Mouse (Mus musculus): Measurements from ENCODE around the gene Adamts4. TPM values are rescaled to one million over a fixed set of nuclear protein-coding genes. Genes with fewer than 3 reads are reported as not detected.

Adamts4 gene
- polyA plus RNA-seq, 1 experiment from 2014 or later: 6.1 TPM

DNA sequence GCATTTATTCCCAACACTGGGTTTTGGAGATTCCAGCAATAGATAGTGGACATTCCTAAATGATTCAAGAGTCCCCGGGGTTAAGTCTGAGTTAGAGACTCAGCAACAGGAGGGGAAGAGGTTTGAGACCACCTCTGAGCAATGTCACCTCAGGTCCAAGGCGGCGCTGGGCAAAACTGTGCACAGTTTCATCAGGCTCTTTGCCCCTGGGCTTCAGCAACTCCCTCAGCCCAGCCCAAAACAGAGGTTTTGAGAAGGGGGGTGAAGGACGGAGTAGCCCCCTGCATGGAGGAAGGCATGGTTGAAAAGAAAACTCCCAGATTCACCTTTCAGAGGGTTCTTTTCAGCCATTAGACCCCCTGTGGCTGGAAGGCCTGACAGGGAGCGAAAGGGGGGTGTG, 29.5 kb downstream of the Adamts4 start:
- peaks cover 6% of the 10 kb centered on the region; the same call in 1 of the 2 replicates for H3K4me1 ChIP-seq (ENCODE audit: control insufficient read depth, insufficient read depth, low read length)
- H3K9me3 ChIP-seq (replicated peaks; ENCODE audit: control insufficient read depth, low read length): no peaks in the 10 kb centered on the region
- H3K4me3 ChIP-seq (ENCODE audit: low read depth, low read length): peak overlapping the region; percentile 70
- H3K27ac ChIP-seq (replicated peaks; ENCODE audit: low read depth, low read length): no peak overlapping the region
- DNase-seq (ENCODE audit: low spot score) (no peak), ATAC-seq (replicated peaks; ENCODE audit: insufficient number of reproducible peaks, low FRiP score, low TSS enrichment, low read depth) (no peak)
- no peaks in the 10 kb centered on the region for H3K27me3 ChIP-seq (ENCODE audit: control insufficient read depth, insufficient read depth, low read length)
- H3K36me3 ChIP-seq (replicated peaks; ENCODE audit: control insufficient read depth, insufficient read depth, low read depth, low read length): peaks cover 6% of the 10 kb centered on the region
- peak overlapping the region; percentile 78 for H3K9ac ChIP-seq (replicated peaks; ENCODE audit: low read length)
- 55% methylated on average over 5 of the region's 5 CpGs for WGBS
- peak overlapping the region; percentile 78 for H3K4me2 ChIP-seq (ENCODE audit: low read depth, low read length)

- WGBS: 2% methylated on average over 25 of the region's 25 CpGs
- peak overlapping the region; percentile 70 for H3K4me3 ChIP-seq (ENCODE audit: low read depth, low read length)
- H3K9ac ChIP-seq (replicated peaks; ENCODE audit: low read length): peak overlapping the region; percentile 78
- no peak overlapping the region for H3K27ac ChIP-seq (replicated peaks; ENCODE audit: low read depth, low read length)
- H3K4me1 ChIP-seq (ENCODE audit: control insufficient read depth, insufficient read depth, low read length): peaks cover 6% of the 10 kb centered on the region; the same call in 1 of the 2 replicates
- H3K9me3 ChIP-seq (replicated peaks; ENCODE audit: control insufficient read depth, low read length): no peaks in the 10 kb centered on the region
- H3K36me3 ChIP-seq (replicated peaks; ENCODE audit: control insufficient read depth, insufficient read depth, low read depth, low read length): peaks cover 3% of the 10 kb centered on the region
- ATAC-seq (replicated peaks; ENCODE audit: insufficient number of reproducible peaks, low FRiP score, low TSS enrichment, low read depth) (peak; percentile 2), DNase-seq (ENCODE audit: low spot score) (peak; percentile 12)
- no peaks in the 10 kb centered on the region for H3K27me3 ChIP-seq (ENCODE audit: control insufficient read depth, insufficient read depth, low read length)
- peak overlapping the region; percentile 78 for H3K4me2 ChIP-seq (ENCODE audit: low read depth, low read length)
Measured at GRCm38 (mm10) chr1:171280250-171280915, 30.2 kb downstream of the Adamts4 start.

DNA sequence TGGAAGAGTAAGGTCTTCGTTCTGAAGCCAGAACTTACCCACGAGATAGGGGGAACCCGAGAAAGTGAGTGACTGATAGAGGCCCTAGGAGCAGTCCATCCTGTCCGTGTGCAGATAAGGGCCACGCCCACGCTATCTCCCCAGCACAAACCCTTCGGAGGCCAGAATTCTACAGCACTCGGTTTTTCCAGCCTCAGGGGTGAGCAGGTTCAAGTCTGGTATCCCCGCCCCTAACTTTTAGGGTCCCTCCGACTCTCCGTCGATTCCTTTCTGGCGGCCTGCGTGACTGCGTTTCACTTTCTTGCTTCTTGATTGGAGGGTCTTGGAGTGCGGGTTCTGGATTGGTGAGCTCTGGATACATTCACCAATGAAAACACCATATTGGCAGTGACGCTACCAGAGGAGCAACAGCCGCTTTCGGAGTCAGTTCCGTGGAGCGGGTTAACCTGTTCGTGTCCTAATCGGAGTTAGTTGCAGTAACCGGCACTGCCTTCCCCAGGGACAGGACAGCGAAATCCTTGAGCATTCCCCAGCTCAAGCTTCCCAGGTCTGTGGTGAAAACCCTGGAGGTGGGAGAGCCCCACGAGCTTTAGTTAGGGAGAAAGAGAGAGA, 30.8 kb downstream of the Adamts4 start, which contains the start of gene Ppox:
Ppox (minus strand) TSS at position 271 of the 612 bp plus-strand sequence.
- DNase-seq (ENCODE audit: low spot score): peak; percentile 97
- ATAC-seq (replicated peaks; ENCODE audit: insufficient number of reproducible peaks, low FRiP score, low TSS enrichment, low read depth): peak; percentile 97
- H3K4me2 ChIP-seq (ENCODE audit: low read depth, low read length): peak within 1 kb of the TSS; percentile 78
- WGBS: under 1% methylated on average over 26 of the region's 26 CpGs
- H3K4me1 ChIP-seq (ENCODE audit: control insufficient read depth, insufficient read depth, low read length): peaks cover 6% of the 10 kb centered on the region; the same call in 1 of the 2 replicates
- no peaks in the 10 kb centered on the region; the same call in none of the 2 replicates for H3K36me3 ChIP-seq (replicated peaks; ENCODE audit: control insufficient read depth, insufficient read depth, low read depth, low read length)
- peak within 1 kb of the TSS; percentile 78 for H3K9ac ChIP-seq (replicated peaks; ENCODE audit: low read length)
- no peaks in the 10 kb centered on the region for H3K9me3 ChIP-seq (replicated peaks; ENCODE audit: control insufficient read depth, low read length)
- peak within 1 kb of the TSS; percentile 81 for H3K27ac ChIP-seq (replicated peaks; ENCODE audit: low read depth, low read length)
- H3K27me3 ChIP-seq (ENCODE audit: control insufficient read depth, insufficient read depth, low read length): no peaks in the 10 kb centered on the region
- peak within 1 kb of the TSS; percentile 70 for H3K4me3 ChIP-seq (ENCODE audit: low read depth, low read length)

GRCm38 (mm10) chr1:171281528-171281923, 31.3 kb downstream of the Adamts4 start:
- Histone ChIP-seq H3K36me3 (replicated peaks; ENCODE audit: control insufficient read depth, insufficient read depth, low read depth, low read length) (no peaks in the 10 kb centered on the region; the same call in 1 of the 2 replicates), H3K27me3 (ENCODE audit: control insufficient read depth, insufficient read depth, low read length) (no peaks in the 10 kb centered on the region)
- DNase-seq (ENCODE audit: low spot score): peak; percentile 82

GRCm38 (mm10) chr1:171282086-171282805, 32.0 kb downstream of the Adamts4 start:
- peak overlapping the region; percentile 47; the same call in 1 of the 2 replicates for H3K4me3 ChIP-seq (ENCODE audit: low read depth, low read length)
- H3K4me2 ChIP-seq (ENCODE audit: low read depth, low read length): no peak overlapping the region; the same call in 1 of the 2 replicates
- H3K27me3 ChIP-seq (ENCODE audit: control insufficient read depth, insufficient read depth, low read length): no peaks in the 10 kb centered on the region
- ATAC-seq (replicated peaks; ENCODE audit: insufficient number of reproducible peaks, low FRiP score, low TSS enrichment, low read depth) (no peak), DNase-seq (ENCODE audit: low spot score) (no peak)
- peaks cover 6% of the 10 kb centered on the region; the same call in 1 of the 2 replicates for H3K4me1 ChIP-seq (ENCODE audit: control insufficient read depth, insufficient read depth, low read length)
- WGBS: 82% methylated on average over 18 of the region's 18 CpGs
- no peaks in the 10 kb centered on the region for H3K9me3 ChIP-seq (replicated peaks; ENCODE audit: control insufficient read depth, low read length)
- no peak overlapping the region for H3K9ac ChIP-seq (replicated peaks; ENCODE audit: low read length)
- no peaks in the 10 kb centered on the region for H3K36me3 ChIP-seq (replicated peaks; ENCODE audit: control insufficient read depth, insufficient read depth, low read depth, low read length)
- no peak overlapping the region for H3K27ac ChIP-seq (replicated peaks; ENCODE audit: low read depth, low read length)

More at GRCm38 (mm10) chr1:171281528-171281923, 31.3 kb downstream of the Adamts4 start:
- WGBS: 1% methylated on average over 10 of the region's 10 CpGs
- Histone ChIP-seq H3K27ac (replicated peaks; ENCODE audit: low read depth, low read length) (peak overlapping the region; percentile 81), H3K4me1 (ENCODE audit: control insufficient read depth, insufficient read depth, low read length) (peaks cover 6% of the 10 kb centered on the region; the same call in 1 of the 2 replicates), H3K4me2 (ENCODE audit: low read depth, low read length) (peak overlapping the region; percentile 72), H3K9ac (replicated peaks; ENCODE audit: low read length) (peak overlapping the region; percentile 64), H3K4me3 (ENCODE audit: low read depth, low read length) (peak overlapping the region; percentile 47), H3K9me3 (replicated peaks; ENCODE audit: control insufficient read depth, low read length) (no peaks in the 10 kb centered on the region)
- ATAC-seq (replicated peaks; ENCODE audit: insufficient number of reproducible peaks, low FRiP score, low TSS enrichment, low read depth): peak; percentile 12

- Histone ChIP-seq H3K36me3 (replicated peaks; ENCODE audit: control insufficient read depth, insufficient read depth, low read depth, low read length) (no peaks in the 10 kb centered on the region), H3K27me3 (ENCODE audit: control insufficient read depth, insufficient read depth, low read length) (no peaks in the 10 kb centered on the region), H3K9me3 (replicated peaks; ENCODE audit: control insufficient read depth, low read length) (no peaks in the 10 kb centered on the region), H3K27ac (replicated peaks; ENCODE audit: low read depth, low read length) (no peak overlapping the region), H3K4me2 (ENCODE audit: low read depth, low read length) (no peak overlapping the region), H3K4me3 (ENCODE audit: low read depth, low read length) (no peak overlapping the region), H3K4me1 (ENCODE audit: control insufficient read depth, insufficient read depth, low read length) (peaks cover 6% of the 10 kb centered on the region; the same call in 1 of the 2 replicates), H3K9ac (replicated peaks; ENCODE audit: low read length) (no peak overlapping the region)
- no peak for ATAC-seq (replicated peaks; ENCODE audit: insufficient number of reproducible peaks, low FRiP score, low TSS enrichment, low read depth)
- WGBS: 93% methylated on average over 18 of the region's 18 CpGs
- no peak for DNase-seq (ENCODE audit: low spot score)
Measured at GRCm38 (mm10) chr1:171283188-171284160, 33.3 kb downstream of the Adamts4 start.

DNA sequence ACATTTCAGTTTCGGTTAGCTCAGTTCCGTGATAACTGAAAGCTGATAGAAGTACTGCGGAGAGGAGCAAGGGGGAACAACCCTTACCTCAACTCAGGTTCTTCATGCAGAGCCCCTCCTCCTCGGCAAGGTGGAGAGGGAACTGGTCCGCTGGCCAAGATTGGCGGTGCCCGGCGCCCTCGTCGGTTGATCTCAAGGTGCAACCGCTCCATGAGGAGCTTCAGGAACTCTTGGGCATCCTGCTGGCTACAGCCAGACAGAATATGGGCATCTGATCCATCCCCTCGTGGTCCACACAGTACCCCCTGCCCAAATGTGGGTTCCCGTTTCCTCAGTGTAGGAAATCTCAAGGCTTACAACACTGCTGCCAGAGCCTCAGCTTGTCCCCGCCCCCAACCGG, 34.3 kb downstream of the Adamts4 start:
- H3K4me1 ChIP-seq (ENCODE audit: control insufficient read depth, insufficient read depth, low read length): peaks cover 6% of the 10 kb centered on the region; the same call in 1 of the 2 replicates
- no peak overlapping the region for H3K4me3 ChIP-seq (ENCODE audit: low read depth, low read length)
- H3K9ac ChIP-seq (replicated peaks; ENCODE audit: low read length): no peak overlapping the region
- H3K9me3 ChIP-seq (replicated peaks; ENCODE audit: control insufficient read depth, low read length): no peaks in the 10 kb centered on the region
- DNase-seq (ENCODE audit: low spot score) (no peak), ATAC-seq (replicated peaks; ENCODE audit: insufficient number of reproducible peaks, low FRiP score, low TSS enrichment, low read depth) (no peak)
- 92% methylated on average over 15 of the region's 15 CpGs for WGBS
- no peaks in the 10 kb centered on the region for H3K27me3 ChIP-seq (ENCODE audit: control insufficient read depth, insufficient read depth, low read length)
- no peaks in the 10 kb centered on the region; the same call in none of the 2 replicates for H3K36me3 ChIP-seq (replicated peaks; ENCODE audit: control insufficient read depth, insufficient read depth, low read depth, low read length)
- no peak overlapping the region for H3K4me2 ChIP-seq (ENCODE audit: low read depth, low read length)
- H3K27ac ChIP-seq (replicated peaks; ENCODE audit: low read depth, low read length): no peak overlapping the region
